Mouse (Mus musculus) cerebellum, postnatal 10 days (tissue): ENCODE measurements around the gene Hist1h2ab.
A peak's percentile ranks its signal among the peaks of the same experiment; 100 is the strongest.
"Not testable (repeated sequence)": the region's sequence is repeated elsewhere in the genome, so short reads cannot be mapped to it uniquely, and the experiment has no call there.

Experiments
- DNase-seq, 2 experiments: peaks; one replicate each; pipeline ENCODE4 v3.0.0; 2021; ENCODE audit warnings: mixed read lengths in 2 of 2

The Hist1h2ab gene

DNA sequence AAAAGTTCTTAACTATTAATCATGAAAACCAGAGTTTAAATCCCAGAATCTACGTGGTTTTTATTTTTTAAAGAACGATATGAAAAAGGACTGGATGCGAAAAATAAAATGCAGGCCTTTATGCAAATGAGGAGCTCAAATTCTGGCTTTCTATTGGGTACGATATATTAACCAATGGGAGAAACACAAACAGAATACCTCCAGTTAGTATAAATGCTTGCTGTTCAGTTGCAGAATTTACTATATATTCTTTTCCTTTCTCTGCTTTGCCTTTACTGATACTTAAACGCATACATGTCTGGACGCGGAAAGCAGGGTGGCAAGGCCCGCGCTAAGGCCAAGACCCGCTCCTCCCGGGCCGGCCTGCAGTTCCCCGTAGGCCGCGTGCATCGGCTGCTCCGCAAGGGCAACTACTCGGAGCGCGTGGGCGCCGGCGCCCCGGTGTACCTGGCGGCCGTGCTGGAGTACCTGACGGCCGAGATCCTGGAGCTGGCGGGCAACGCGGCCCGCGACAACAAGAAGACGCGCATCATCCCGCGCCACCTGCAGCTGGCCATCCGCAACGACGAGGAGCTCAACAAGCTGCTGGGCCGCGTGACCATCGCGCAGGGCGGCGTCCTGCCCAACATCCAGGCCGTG lies at the start of gene Hist1h2ab:
Gene Hist1h2ab (plus strand): TSS at position 288 of the 639 bp plus-strand sequence.
- peak; percentile 56 to 63 for DNase-seq

DNA sequence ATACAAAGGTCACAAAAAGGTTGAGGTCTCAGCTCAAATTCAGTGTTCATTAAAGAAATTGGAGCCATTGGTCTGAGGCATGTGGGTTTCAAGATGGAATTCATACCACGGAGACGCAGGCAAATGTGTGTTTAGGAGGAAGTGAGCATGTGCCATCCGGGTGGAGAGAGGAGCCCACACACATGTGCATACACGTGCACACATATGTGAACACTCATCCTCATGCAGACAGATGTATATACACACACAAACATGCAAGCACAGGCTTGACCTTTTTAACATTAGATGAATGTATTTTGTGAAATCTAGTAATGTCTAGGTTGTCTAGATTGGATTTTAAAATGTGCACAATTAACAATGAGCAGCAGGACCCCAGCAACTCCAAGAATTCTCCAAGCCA lies 48.7 kb upstream of the Hist1h2ab start:
- no peak for DNase-seq

DNA sequence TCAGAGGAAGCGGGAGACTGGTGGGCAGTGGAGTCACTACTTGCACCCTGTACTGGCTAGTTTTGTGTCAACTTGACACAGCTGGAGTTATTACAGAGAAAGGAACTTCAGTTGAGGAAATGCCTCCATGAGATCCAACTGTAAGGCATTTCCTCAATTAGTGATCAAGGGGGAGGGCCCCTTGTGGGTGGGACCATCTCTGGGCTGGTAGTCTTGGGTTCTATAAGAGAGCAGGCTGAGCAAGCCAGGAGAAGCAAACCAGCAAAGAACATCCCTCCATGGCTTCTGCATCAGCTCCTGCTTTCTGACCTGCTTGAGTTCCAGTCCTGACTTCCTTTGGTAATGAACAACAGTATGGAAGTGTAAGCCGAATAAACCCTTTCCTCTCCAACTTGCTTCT lies 48.1 kb upstream of the Hist1h2ab start:
- DNase-seq = not testable (repeated sequence)

DNA sequence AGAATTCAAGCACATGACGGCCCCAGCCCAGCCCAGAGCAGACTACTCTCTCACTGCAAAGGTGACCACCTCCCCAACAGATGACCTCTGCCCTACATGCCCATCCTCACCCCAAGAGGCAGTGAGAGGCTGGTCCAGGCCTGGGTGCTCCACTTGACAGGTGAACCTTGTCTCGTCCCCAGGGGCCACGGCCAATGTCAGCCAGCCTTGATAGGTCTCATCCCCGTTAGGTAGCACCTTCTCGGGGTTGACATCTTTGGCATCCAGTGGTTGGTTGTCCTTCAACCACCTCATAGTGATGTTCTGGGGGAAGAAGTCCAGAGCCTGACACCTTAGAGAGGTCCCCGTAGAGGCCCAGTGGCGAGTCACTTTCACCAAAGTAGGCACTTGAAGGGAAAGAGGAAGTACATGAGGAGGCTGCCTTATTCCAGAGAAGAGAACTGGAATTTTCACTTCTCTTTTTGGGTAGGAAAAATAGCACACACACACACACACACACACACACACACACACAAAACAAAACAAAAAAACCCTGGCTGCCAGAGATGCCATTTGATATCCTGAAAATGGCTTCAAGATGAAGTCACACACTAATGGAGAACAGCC lies 45.1 kb upstream of the Hist1h2ab start:
- DNase-seq = no peak

DNA sequence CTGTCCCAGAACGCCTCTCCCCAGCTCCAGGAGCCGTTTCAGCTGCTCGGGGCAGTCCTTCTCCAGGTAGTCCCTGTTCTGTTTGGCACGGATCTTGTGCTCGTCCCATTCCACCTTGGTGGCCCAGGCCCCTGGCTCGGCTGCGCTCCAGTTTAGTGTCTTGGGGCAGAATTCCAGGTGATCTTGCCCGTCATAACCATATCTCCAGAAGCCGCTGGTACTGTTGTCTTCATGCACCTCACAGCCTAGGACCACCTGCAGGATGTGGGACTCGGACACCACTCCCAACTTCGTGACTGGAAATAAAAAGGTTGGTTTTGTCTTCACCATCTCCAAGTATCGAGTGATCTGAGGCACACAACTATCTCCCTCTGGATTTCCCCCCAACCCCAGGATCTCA lies 44.2 kb upstream of the Hist1h2ab start:
- DNase-seq = no peak

DNA sequence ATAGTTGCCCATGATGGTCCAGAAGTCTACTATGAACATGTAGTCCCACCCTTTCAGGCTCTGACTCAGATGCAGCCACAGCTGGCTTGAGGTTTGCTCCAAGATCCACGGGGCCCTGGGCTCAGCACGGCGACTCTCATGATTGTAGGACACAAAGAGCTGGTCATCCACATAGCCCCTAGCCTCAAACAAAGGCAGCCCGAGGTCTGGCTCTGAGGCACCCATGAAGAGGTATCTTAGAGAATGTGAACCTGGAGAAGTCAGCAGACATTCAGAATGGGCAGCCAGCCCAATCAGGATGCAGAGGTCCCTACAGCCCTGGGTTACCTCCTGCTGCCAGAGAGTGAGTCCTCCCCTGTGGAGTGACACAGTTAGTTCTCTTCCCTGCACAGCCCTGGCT lies 42.9 kb upstream of the Hist1h2ab start:
- DNase-seq = no peak

DNA sequence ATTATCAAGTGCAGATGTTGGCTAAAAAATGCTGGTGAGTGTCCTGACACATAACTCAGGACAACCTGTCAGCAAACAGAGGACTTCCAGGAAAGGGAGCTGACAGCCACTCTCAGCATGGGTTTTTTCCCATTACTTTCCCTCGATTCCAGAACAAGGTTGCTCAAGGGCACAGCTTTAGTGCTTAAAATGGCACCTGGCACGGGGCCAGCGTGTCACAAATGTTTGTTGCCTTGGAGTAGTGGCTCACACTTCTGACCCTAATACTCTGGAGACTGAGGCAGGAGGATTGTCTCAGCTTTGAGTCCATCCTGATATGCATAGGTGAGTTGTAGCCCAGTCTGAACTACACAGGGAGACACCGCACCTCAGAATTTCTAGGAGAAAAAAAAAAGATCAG lies 42.3 kb upstream of the Hist1h2ab start:
- DNase-seq = no peak

DNA sequence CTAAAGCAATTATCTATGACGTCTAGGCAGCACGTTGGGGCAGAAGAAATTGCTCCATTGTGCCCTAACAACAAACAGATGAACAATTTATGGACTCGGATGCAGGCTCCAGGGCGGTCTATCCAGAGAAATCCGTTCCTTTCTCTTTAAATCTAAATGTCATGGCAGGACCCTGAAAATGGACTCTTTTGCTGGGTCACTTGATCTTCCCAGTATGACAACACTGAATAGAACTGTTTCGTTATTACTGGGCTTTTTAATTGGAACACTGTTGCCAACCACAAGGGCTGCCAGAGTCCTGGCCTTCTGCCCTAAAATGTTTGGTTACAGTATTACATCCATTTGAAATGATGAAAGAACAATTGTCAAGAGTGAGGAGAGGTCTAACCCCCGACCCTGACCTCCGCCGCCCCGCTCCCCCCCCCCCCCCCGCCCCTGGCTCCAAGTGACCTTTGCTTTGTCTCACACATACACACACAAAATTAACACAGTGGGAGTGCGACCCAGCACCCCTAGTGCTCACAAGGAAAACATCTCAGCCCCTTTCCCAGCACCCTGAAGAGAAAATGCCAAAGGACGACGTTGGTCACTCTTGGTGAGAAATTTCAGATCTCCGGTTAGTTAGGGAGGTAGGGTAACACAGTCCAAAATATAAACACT lies 41.1 kb upstream of the Hist1h2ab start:
- DNase-seq = peak; percentile 29 to 40

DNA sequence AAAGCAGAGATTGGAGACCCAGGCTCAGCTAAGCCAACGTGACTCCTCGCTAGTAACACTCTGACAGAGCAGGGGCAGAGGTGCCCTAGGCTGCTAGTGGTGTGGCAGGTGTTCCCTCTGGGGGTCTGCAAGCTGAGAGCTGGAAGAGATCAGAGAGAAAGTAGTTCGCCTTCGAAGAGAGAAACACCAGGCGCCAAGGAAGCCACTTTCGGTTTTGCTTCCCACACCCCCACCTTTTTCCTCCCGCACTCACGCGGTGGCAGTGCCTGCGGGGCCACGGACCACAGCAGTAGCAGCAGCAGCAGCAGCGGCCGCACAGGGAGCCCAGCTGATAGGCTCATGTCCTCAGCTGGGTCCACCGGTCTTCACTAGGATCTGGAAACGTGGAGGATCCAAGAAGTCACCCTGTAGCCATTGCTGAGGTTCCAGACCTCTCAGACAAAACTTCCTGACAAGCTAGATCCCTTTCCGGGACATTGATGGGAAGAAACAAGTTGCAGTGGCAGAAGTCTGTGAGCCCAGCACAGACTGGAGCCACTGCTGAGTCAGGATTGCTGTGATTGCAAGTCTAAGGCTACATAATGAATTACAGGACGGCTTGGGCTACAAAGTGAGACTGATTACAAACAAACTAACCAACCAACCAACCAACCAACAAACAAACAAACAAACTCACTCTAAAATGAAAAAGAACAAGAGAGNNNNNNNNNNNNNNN lies 40.4 kb upstream of the Hist1h2ab start, which contains the start of gene Hfe:
Gene Hfe (minus strand): TSS at position 481 of the 716 bp plus-strand sequence.
- DNase-seq = peak; percentile 33

DNA sequence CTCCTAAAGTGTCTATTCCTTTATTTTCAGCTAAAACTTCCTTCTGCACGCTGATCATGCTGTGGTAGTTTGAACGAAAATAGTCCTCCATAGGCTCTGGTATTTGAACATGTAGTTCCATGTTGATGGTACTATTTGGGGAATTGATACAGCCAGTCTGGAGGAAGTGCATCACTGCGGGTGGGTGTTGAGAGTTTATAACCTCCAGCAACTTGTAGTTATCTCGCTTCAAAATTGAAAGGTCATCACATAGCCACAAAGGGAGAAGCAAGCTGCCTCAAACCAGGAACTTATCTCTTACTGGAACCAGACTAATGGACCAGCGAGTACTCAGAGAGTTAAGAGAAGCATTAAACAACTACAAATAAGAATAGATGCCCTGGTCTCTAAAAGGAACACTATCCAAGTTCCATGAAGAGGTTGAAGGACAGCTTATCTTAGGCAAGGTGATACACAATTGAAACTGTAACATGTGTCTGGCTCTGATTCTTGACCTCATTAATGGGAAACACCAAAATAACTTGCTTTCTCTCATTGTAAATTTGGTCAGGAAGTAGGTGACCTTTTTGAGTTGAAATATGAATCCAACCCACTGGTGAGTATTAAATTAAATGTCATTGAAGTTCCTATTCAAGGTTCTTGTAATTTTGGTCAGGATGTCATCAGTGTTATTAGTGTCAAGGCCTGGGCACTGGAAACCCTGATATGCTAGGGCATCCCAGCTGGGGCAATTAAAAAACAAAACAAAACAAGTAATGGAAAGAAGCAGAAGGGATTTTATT lies 34.5 kb upstream of the Hist1h2ab start:
- DNase-seq = no peak

DNA sequence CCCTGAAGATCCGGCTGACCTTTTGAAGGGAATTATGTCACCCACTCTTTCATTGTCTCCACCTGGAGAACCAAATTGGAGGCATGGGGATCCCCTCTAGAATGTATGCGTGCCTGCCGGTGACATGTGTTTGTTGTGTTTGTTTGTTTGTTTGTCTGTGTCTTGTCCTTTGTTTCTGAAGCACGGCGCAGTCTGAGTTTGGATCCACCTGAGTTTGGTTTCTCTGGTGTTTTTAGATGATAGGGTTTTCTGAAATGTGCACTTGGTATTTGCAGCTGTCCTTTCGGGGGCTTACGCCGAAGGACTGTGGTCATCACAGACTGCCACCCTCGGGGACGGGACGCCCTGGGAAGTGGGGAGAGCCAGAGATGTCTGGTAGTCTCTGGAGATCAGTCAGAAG lies 33.8 kb upstream of the Hist1h2ab start:
- DNase-seq = no peak

DNA sequence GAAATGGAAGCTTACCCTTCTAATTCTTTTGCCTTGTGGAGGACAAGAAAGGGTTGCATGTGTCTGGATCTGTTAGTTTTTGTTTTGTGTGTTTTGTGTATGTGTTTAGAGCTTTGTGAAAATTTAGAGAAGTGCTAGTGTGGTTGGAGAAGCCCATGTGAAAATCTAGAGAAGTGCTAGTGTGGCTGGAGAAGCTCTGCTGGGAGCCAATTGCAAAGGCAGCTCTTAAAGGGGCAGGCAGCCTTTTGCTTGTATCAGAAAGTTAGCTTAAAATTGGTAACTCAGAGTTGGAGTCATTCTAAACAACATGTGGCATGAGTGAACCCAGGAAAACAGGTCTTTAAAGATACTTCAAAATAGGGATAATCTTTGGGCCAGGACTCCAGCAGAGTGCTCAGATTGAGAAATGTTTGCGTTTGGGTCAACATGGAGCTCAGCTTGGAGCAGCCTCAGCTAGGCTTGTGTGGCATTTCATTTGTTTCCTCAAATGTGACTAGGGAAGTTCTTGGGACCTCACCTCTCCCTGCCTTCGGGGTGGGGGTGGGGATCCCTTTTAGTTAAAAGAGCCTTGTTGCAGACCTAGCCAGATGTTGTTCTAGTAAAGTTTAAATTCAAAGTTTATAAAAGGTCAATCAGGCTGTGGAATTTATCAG lies 33.2 kb upstream of the Hist1h2ab start:
- not testable (repeated sequence) for DNase-seq

DNA sequence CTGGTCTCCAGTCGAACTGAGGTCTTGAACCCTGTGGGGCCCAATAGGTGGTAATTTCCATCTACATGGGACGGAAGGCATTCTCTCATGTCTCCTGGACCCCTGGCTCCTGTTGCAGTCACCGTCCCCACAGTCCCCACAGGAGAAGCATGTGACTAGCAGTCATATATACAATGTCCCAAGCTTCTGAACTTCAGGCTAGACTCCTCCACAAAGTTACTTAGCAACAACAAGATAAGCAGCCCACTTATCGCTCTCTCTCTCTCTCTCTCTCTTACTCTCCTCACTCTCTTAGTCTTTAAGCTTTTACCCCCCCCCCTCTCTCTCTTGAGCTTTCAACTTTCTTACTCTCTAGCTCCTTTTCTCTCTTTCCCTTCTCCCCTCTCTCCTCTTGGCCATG lies 26.7 kb upstream of the Hist1h2ab start:
- no peak for DNase-seq

DNA sequence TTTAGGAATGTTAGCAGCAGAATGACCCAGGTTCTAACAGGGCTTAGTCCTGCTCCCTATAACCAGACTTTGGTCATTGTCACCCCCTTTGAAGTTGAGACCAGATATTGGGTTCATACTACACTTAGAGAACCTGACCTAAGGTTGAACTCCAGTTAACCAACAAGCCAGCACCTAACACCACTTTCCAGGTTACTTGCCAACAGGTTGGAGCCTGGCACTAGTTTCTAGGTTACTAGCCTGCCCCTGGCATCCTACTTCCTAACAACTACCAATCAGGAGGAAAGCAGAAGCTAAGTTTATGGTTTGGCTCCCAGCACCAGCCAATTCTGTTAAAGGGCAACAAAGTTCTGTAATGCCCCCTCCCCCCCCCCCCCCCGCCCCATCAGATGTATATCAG lies 25.7 kb upstream of the Hist1h2ab start:
- DNase-seq = no peak

DNA sequence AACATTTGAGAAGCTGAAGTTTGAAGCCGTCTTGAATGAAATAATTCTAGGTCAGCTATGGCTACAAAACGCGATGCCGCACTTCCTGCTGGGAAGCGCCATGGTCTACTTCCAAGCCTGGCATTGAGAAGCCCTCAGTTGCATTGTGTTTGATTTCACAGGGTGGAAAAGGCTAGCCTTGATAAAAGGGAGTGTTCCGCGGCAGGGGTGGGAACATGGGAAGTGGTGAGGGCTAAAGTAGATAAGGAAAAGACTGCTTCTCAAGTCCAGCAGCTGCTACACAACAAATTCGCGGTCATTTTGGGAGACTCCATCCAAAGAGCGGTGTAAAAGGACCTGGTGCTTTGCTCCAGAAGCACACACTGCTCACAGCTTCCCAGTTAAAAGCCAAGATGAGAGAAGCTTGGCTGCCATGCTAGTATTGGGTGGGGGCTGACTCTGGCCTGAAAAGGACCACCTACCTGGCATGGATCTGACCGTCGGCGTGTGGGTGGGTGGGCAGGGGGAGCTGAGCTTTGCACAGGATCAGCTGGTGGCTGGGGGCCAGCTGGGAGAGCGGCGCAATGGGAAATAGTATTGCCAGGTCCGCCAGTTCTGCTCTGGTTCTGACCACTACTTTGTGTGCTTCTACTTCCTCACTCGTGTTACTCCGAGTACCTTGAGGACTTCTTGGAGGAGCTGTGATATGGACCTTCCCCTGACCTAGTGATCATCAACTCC lies 22.3 kb upstream of the Hist1h2ab start:
- no peak for DNase-seq

DNA sequence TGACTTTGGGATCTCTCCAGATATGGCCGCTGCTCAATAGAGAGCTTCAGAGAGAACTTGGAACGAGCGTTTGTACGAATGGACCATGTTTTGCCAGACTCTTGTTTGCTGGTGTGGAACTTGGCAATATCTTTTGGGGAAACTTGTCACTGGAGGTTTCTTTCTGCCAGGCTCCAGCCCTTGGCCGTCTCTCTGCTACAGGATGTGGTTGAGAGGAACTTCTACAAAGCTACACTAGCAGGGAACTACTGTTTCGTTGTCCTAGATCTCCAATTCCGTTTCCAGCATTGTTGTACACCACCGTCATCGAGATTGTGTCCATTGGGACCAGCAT lies 21.8 kb upstream of the Hist1h2ab start:
- DNase-seq = no peak

DNA sequence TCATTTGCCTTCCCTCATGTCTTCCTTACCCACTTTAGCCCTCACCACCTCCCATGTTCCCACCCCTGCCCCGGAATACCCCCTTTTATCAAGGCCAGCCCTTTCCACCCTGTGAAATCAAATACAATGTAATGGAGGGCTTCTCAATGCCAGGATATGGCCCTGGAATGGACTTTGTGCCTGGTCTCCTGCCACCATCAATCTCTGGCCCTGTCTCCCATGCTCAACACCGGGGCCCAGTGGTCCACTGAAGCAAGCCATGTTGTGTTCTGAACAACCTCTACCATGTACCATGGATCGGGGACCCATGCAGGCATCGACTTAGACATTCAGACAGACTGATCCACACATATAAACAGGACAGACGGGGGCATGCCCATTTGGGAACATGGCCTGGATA lies 21.2 kb upstream of the Hist1h2ab start:
- DNase-seq = no peak

DNA sequence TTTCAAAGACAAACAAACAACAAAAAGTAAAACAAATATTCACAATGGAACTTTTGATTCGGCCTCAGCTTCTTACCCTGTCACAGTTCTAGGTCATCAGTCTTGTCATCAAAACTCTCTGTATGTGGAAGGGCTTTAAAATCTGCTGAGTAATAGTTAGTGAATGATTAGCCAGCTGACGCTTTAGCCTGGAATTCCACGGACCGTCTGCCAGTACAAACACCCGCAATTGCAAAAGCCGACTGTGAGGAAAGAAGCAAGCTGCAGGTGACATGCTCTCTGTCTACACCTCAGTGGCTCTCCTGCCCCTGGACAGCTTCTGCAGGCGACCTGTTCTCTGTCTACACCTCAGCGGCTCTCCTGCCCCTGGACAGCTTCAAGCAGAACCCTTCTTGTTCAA lies 20.4 kb upstream of the Hist1h2ab start:
- no peak for DNase-seq

DNA sequence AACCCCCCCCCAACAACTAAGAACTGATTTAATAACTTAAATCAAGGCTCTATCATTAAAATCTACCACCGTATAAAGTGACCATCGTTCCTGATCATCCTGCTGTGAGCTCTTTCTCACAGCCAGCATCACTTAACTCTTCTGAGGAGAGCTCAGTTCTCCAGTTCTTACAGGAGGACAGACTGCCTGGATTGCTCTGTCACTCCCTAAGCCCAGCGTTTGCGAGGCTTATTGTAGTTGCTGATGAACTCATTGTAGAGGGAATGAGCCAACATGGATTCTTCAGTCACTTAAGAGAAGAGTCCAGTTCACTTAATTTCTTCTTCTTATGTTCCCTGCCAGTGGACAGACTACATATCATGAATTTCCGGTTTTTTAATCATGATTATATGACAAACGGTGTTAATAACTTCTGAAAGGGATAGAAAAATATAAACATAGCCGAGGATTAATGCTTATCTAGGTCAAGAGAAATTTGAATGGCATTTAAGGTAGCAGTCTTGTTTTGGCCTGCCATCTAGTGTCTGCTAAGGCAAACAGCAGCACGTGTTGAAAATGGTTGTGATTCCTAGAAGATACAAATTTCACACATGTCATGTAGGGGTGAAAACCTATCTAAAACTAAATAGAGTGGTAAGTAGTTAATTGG lies 18.6 kb upstream of the Hist1h2ab start:
- DNase-seq = peak; percentile 42 to 61

DNA sequence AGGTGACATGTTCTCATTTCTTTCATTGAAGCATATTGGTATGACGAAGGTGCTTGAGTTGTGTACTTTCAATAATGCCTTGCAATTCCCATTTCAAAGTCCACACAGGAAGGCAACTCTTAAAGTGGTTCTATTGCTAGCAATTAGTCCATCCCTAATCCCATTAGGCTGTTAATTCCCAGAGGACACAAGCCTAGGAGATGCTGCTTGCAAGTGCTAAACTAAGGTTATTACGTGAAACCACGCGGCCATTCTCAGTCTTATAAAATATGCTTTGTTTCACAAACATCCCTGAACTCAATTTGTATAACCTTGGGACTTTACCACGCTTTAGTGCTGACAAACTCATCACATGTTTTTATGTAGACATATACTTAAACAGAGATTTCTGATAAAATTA lies 13.8 kb upstream of the Hist1h2ab start:
- DNase-seq = no peak

DNA sequence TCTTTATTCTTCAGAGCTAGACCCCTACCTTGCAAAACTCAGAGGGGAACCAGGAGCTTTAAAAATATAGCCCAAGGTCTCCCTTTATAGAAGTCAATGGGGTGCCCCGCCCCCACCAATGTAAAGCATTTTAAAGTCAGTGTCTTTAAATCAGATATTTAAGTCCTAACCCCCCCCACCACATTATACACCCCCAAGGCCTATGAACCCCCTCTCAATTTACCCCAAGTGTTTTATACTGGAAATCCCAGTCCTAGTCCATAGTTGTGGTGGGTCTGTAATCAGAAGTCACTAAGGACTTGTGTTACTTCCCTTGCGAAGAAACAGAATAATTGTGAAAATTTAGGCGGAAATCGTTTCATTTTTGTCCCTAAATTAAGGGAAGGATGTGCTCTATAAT lies 12.9 kb upstream of the Hist1h2ab start:
- DNase-seq = peak; percentile 26 to 48
